Mouse (Mus musculus) stomach, embryonic 15.5 days (tissue): ENCODE measurements around the gene Mapk10. TPM values are rescaled to one million over a fixed set of nuclear protein-coding genes. Genes with fewer than 3 reads are reported as not detected.
"Not testable (repeated sequence)": the region's sequence is repeated elsewhere in the genome, so short reads cannot be mapped to it uniquely, and the experiment has no call there.

Source experiments
- ATAC-seq: fragments of 200-750 bp; cut with Nextera tagmentation; 2 replicates; pipeline ENCODE4 v1.8.0; 2017; ENCODE audit warnings: low read depth, moderate number of reproducible peaks, moderate TSS enrichment; ENCODE audit not compliant: insufficient read depth, low FRiP score
- H3K27ac ChIP-seq: fragments of 300-500 bp; sonication (generic); 2 replicates; pipeline ENCODE4 v1.5.1; 2015; ENCODE audit warnings: mild to moderate bottlenecking, inconsistent platforms
- H3K27me3 ChIP-seq: fragments of 300-500 bp; sonication (generic); replicated peaks from 2 replicates; pipeline ENCODE4 v1.6.1; 2015; ENCODE audit warnings: inconsistent platforms
- H3K36me3 ChIP-seq: fragments of 300-500 bp; sonication (generic); 2 replicates; pipeline ENCODE4 v1.6.1; 2015; ENCODE audit warnings: inconsistent platforms
- H3K4me1 ChIP-seq: fragments of 300-500 bp; sonication (generic); 2 replicates; pipeline ENCODE4 v1.6.1; 2015; ENCODE audit warnings: inconsistent platforms
- H3K4me2 ChIP-seq: fragments of 300-500 bp; sonication (generic); 2 replicates; pipeline ENCODE4 v1.6.1; 2015; ENCODE audit warnings: mild to moderate bottlenecking, inconsistent platforms
- H3K4me3 ChIP-seq: fragments of 300-500 bp; sonication (generic); replicated peaks from 2 replicates; pipeline ENCODE4 v1.5.1; 2015; ENCODE audit warnings: inconsistent platforms
- H3K9ac ChIP-seq: fragments of 300-500 bp; sonication (generic); 2 replicates; pipeline ENCODE4 v1.6.1; 2015; ENCODE audit warnings: inconsistent platforms
- H3K9me3 ChIP-seq: fragments of 300-500 bp; sonication (generic); 2 replicates; pipeline ENCODE4 v1.6.1; 2016; ENCODE audit warnings: inconsistent platforms
- WGBS: fragments of 180-500 bp; shearing (Covaris S2); methylation state at CpG from one replicate; pipeline ENCODE4 v1.1.7; 2015; 5-methylcytosine and 5-hydroxymethylcytosine counted together
- polyA plus RNA-seq: library from polyadenylated mRNA; unstranded; fragments of >200 nt; fragmentation: Nextera tagmentation; extraction: Ambion mirVana; gene quantifications from 2 replicates; pipeline ENCODE4 v1.2.1, GENCODE M21; 2015

Mapk10 gene
- polyA plus RNA-seq, 1 experiment from 2014 or later: 4.8 TPM

- Histone ChIP-seq H3K9me3 (no peaks in the 10 kb centered on the region), H3K27ac (no peak overlapping the region), H3K27me3 (no peaks in the 10 kb centered on the region), H3K36me3 (no peaks in the 10 kb centered on the region), H3K4me3 (no peak overlapping the region), H3K9ac (no peak overlapping the region), H3K4me1 (no peaks in the 10 kb centered on the region), H3K4me2 (no peak overlapping the region)
- 76% methylated on average over 16 of the region's 16 CpGs for WGBS
- ATAC-seq: no peak
Observed at GRCm38 (mm10) chr5:102875628-102876027, 335.5 kb downstream of the Mapk10 start.

GRCm38 (mm10) chr5:102874605-102875298 is 336.4 kb downstream of the Mapk10 start:
- Histone ChIP-seq H3K4me1 (no peaks in the 10 kb centered on the region), H3K27me3 (no peaks in the 10 kb centered on the region), H3K36me3 (no peaks in the 10 kb centered on the region), H3K9me3 (no peaks in the 10 kb centered on the region), H3K4me2 (no peak overlapping the region), H3K9ac (no peak overlapping the region), H3K4me3 (no peak overlapping the region), H3K27ac (no peak overlapping the region)
- ATAC-seq: no peak
- 43% methylated on average over 11 of the region's 11 CpGs for WGBS

GRCm38 (mm10) chr5:102872996-102873395 is 338.1 kb downstream of the Mapk10 start:
- not testable (repeated sequence) for H3K4me2 ChIP-seq
- WGBS: 86% methylated on average over 9 of the region's 9 CpGs

GRCm38 (mm10) chr5:102868196-102868595 is 342.9 kb downstream of the Mapk10 start:
- Histone ChIP-seq H3K4me3 (no peak overlapping the region), H3K4me1 (no peaks in the 10 kb centered on the region), H3K27ac (no peak overlapping the region), H3K9me3 (no peaks in the 10 kb centered on the region), H3K27me3 (no peaks in the 10 kb centered on the region), H3K9ac (no peak overlapping the region), H3K36me3 (no peaks in the 10 kb centered on the region), H3K4me2 (no peak overlapping the region)
- 43% methylated on average over 5 of the region's 5 CpGs for WGBS
- ATAC-seq: no peak

More at GRCm38 (mm10) chr5:102872996-102873395, 338.1 kb downstream of the Mapk10 start:
- not testable (repeated sequence) for ATAC-seq, H3K27me3 ChIP-seq, H3K9me3 ChIP-seq, H3K4me3 ChIP-seq, H3K9ac ChIP-seq, H3K36me3 ChIP-seq, H3K4me1 ChIP-seq, H3K27ac ChIP-seq

GRCm38 (mm10) chr5:102859749-102860148 is 351.4 kb downstream of the Mapk10 start:
- H3K4me3 ChIP-seq: no peak overlapping the region
- WGBS: 72% methylated on average over 11 of the region's 11 CpGs

GRCm38 (mm10) chr5:102858047-102858446 is 353.1 kb downstream of the Mapk10 start:
- Histone ChIP-seq H3K27me3 (no peaks in the 10 kb centered on the region), H3K4me3 (no peak overlapping the region), H3K27ac (no peak overlapping the region), H3K36me3 (no peaks in the 10 kb centered on the region), H3K9ac (no peak overlapping the region), H3K4me2 (no peak overlapping the region), H3K4me1 (no peaks in the 10 kb centered on the region), H3K9me3 (no peaks in the 10 kb centered on the region)
- ATAC-seq: no peak

More at GRCm38 (mm10) chr5:102859749-102860148, 351.4 kb downstream of the Mapk10 start:
- no peaks in the 10 kb centered on the region for H3K9me3 ChIP-seq
- H3K9ac ChIP-seq: no peak overlapping the region
- no peak overlapping the region for H3K4me2 ChIP-seq
- H3K36me3 ChIP-seq: no peaks in the 10 kb centered on the region
- H3K27ac ChIP-seq: no peak overlapping the region
- H3K27me3 ChIP-seq: no peaks in the 10 kb centered on the region
- no peak for ATAC-seq
- no peaks in the 10 kb centered on the region for H3K4me1 ChIP-seq

Other genes starting within 250 kb of the Mapk10 start
- 15.8 and 17.0 TPM in 2 replicates for gene Ptpn13, start 213.9 kb upstream of the Mapk10 start, polyA plus RNA-seq